Mouse (Mus musculus) liver, embryonic 16.5 days (tissue): ENCODE results near the gene Ndufa6. TPM values are rescaled to one million over a fixed set of nuclear protein-coding genes. Genes with fewer than 3 reads are reported as not detected.

Source experiments
- ATAC-seq: fragments of 200-750 bp; cut with Nextera tagmentation; 2 replicates; pipeline ENCODE4 v1.8.0; 2017; ENCODE audit warnings: low read depth, mild to moderate bottlenecking, moderate number of reproducible peaks, moderate library complexity
- H3K27ac ChIP-seq: fragments of 300-500 bp; sonication (generic); 2 replicates; pipeline ENCODE4 v1.5.1; 2014; ENCODE audit warnings: mild to moderate bottlenecking, low read length
- H3K27me3 ChIP-seq: fragments of 300-500 bp; sonication (generic); 2 replicates; pipeline ENCODE4 v1.6.1; 2014; ENCODE audit warnings: low read depth, low read length, mixed read lengths; ENCODE audit not compliant: control insufficient read depth, insufficient read depth
- H3K36me3 ChIP-seq: fragments of 300-500 bp; sonication (generic); 2 replicates; pipeline ENCODE4 v1.6.1; 2014; ENCODE audit warnings: mild to moderate bottlenecking; ENCODE audit not compliant: control insufficient read depth, insufficient read depth
- H3K4me1 ChIP-seq: fragments of 300-500 bp; sonication (generic); 2 replicates; pipeline ENCODE4 v1.6.1; 2014; ENCODE audit warnings: low read depth, low read length, mixed read lengths; ENCODE audit not compliant: control insufficient read depth
- H3K4me2 ChIP-seq: fragments of 300-500 bp; sonication (generic); 2 replicates; pipeline ENCODE4 v1.6.1; 2014; ENCODE audit warnings: low read depth, low read length, mixed read lengths
- H3K4me3 ChIP-seq: fragments of 300-500 bp; sonication (generic); 2 replicates; pipeline ENCODE4 v1.5.1; 2014; ENCODE audit warnings: low read depth, mild to moderate bottlenecking, low read length
- H3K9ac ChIP-seq: fragments of 300-500 bp; sonication (generic); 2 replicates; pipeline ENCODE4 v1.6.1; 2014; ENCODE audit warnings: low read depth, low read length
- H3K9me3 ChIP-seq: fragments of 300-500 bp; sonication (generic); replicated peaks from 2 replicates; pipeline ENCODE4 v1.6.1; 2016; ENCODE audit warnings: low read length; ENCODE audit not compliant: control insufficient read depth
- WGBS: fragments of 180-500 bp; shearing (Covaris S2); extraction: QIAGEN DNeasy Blood & Tissue Kit; methylation state at CpG from one replicate; pipeline ENCODE4 v1.1.7; 2014; ENCODE audit not compliant: insufficient replicate concordance; 5-methylcytosine and 5-hydroxymethylcytosine counted together
- polyA plus RNA-seq: library from polyadenylated mRNA; unstranded; fragments of >200 nt; fragmentation: Nextera tagmentation; extraction: Ambion mirVana; gene quantifications from 2 replicates; pipeline ENCODE4 v1.2.1, GENCODE M21; 2015

The Ndufa6 gene
- polyA plus RNA-seq, 1 experiment from 2014 or later = 350 TPM

GRCm38 (mm10) chr15:82358431-82359260 is 4.5 kb upstream of the Ndufa6 start:
- Histone ChIP-seq H3K27ac (peak overlapping the region; percentile 18; the same call in 1 of the 2 replicates), H3K4me1 (peaks cover 20% of the 10 kb centered on the region), H3K36me3 (no peaks in the 10 kb centered on the region), H3K9ac (no peak overlapping the region; the same call in 1 of the 2 replicates), H3K4me2 (no peak overlapping the region), H3K27me3 (no peaks in the 10 kb centered on the region), H3K4me3 (no peak overlapping the region), H3K9me3 (no peaks in the 10 kb centered on the region)
- WGBS = 61% methylated on average over 22 of the region's 22 CpGs
- ATAC-seq = no peak

GRCm38 (mm10) chr15:82353745-82354113 is 393 bp downstream of the Ndufa6 start:
- Histone ChIP-seq H3K27ac (peak overlapping the region; percentile 83), H3K4me3 (peak overlapping the region; percentile 85), H3K9me3 (no peaks in the 10 kb centered on the region), H3K4me2 (peak overlapping the region; percentile 94), H3K36me3 (peaks cover 22% of the 10 kb centered on the region), H3K4me1 (peaks cover 52% of the 10 kb centered on the region), H3K9ac (peak overlapping the region; percentile 90), H3K27me3 (no peaks in the 10 kb centered on the region)
- WGBS = under 1% methylated on average over 23 of the region's 23 CpGs
- ATAC-seq = peak; percentile 10

GRCm38 (mm10) chr15:82353078-82353744 is 911 bp downstream of the Ndufa6 start:
- Histone ChIP-seq H3K36me3 (peaks cover 27% of the 10 kb centered on the region), H3K4me1 (peaks cover 57% of the 10 kb centered on the region)
- no peak for ATAC-seq

GRCm38 (mm10) chr15:82351480-82351879 is 2.6 kb downstream of the Ndufa6 start:
- peaks cover 31% of the 10 kb centered on the region for H3K36me3 ChIP-seq
- H3K27me3 ChIP-seq = no peaks in the 10 kb centered on the region
- H3K9me3 ChIP-seq = no peaks in the 10 kb centered on the region
- peaks cover 74% of the 10 kb centered on the region for H3K4me1 ChIP-seq
- WGBS = 28% methylated on average over 3 of the region's 3 CpGs
- H3K27ac ChIP-seq = peak overlapping the region; percentile 13
- peak overlapping the region; percentile 32 for H3K9ac ChIP-seq
- H3K4me3 ChIP-seq = peak overlapping the region; percentile 11
- peak overlapping the region; percentile 94 for H3K4me2 ChIP-seq
- ATAC-seq = no peak

More at GRCm38 (mm10) chr15:82353078-82353744, 911 bp downstream of the Ndufa6 start:
- Histone ChIP-seq H3K27me3 (no peaks in the 10 kb centered on the region), H3K9ac (peak overlapping the region; percentile 90), H3K9me3 (no peaks in the 10 kb centered on the region), H3K4me3 (peak overlapping the region; percentile 85), H3K4me2 (peak overlapping the region; percentile 94), H3K27ac (peak overlapping the region; percentile 83)
- WGBS = 14% methylated on average over 14 of the region's 14 CpGs

GRCm38 (mm10) chr15:82350349-82350748 is 3.8 kb downstream of the Ndufa6 start:
- H3K4me3 ChIP-seq = no peak overlapping the region
- H3K9ac ChIP-seq = no peak overlapping the region
- H3K36me3 ChIP-seq = peaks cover 32% of the 10 kb centered on the region
- no peaks in the 10 kb centered on the region for H3K27me3 ChIP-seq
- no peak for ATAC-seq
- peak overlapping the region; percentile 13 for H3K27ac ChIP-seq
- 68% methylated on average over 4 of the region's 4 CpGs for WGBS
- peaks cover 73% of the 10 kb centered on the region for H3K4me1 ChIP-seq
- H3K9me3 ChIP-seq = no peaks in the 10 kb centered on the region
- no peak overlapping the region for H3K4me2 ChIP-seq

GRCm38 (mm10) chr15:82348999-82349341 is 5.2 kb downstream of the Ndufa6 start:
- Histone ChIP-seq H3K4me1 (peaks cover 78% of the 10 kb centered on the region), H3K9ac (no peak overlapping the region), H3K4me2 (no peak overlapping the region), H3K27me3 (no peaks in the 10 kb centered on the region), H3K27ac (peak overlapping the region; percentile 3; the same call in 1 of the 2 replicates), H3K9me3 (no peaks in the 10 kb centered on the region), H3K36me3 (peaks cover 35% of the 10 kb centered on the region), H3K4me3 (no peak overlapping the region)
- 87% methylated on average over 2 of the region's 2 CpGs for WGBS
- no peak for ATAC-seq

- H3K27ac ChIP-seq = peak overlapping the region; percentile 36
- no peak overlapping the region for H3K9ac ChIP-seq
- H3K27me3 ChIP-seq = no peaks in the 10 kb centered on the region
- H3K4me1 ChIP-seq = peaks cover 83% of the 10 kb centered on the region
- H3K36me3 ChIP-seq = peaks cover 39% of the 10 kb centered on the region
- no peak overlapping the region for H3K4me3 ChIP-seq
- no peak for ATAC-seq
- WGBS = 71% methylated on average over 8 of the region's 8 CpGs
- no peak overlapping the region for H3K4me2 ChIP-seq
- H3K9me3 ChIP-seq = no peaks in the 10 kb centered on the region
Observed at GRCm38 (mm10) chr15:82348258-82348998, 5.7 kb downstream of the Ndufa6 start.

GRCm38 (mm10) chr15:82347852-82348251 is 6.3 kb downstream of the Ndufa6 start:
- no peaks in the 10 kb centered on the region for H3K27me3 ChIP-seq
- H3K9me3 ChIP-seq = no peaks in the 10 kb centered on the region
- ATAC-seq = no peak
- H3K4me3 ChIP-seq = no peak overlapping the region
- peaks cover 83% of the 10 kb centered on the region for H3K4me1 ChIP-seq
- H3K9ac ChIP-seq = no peak overlapping the region
- H3K27ac ChIP-seq = peak overlapping the region; percentile 19; the same call in 1 of the 2 replicates
- H3K36me3 ChIP-seq = peaks cover 42% of the 10 kb centered on the region
- WGBS = 90% methylated on average over 12 of the region's 12 CpGs
- H3K4me2 ChIP-seq = peak overlapping the region; percentile 74; the same call in 1 of the 2 replicates
